Mouse (Mus musculus): ENCODE measurements around the gene Fmnl2. TPM values are rescaled to one million over a fixed set of nuclear protein-coding genes. Genes with fewer than 3 reads are reported as not detected.

Fmnl2 gene
- polyA plus RNA-seq, 1 experiment from 2014 or later, result 1.8 TPM

- Histone ChIP-seq H3K27ac (ENCODE audit: low read length) (no peak overlapping the region), H3K4me1 (ENCODE audit: control insufficient read depth, insufficient read depth, low read length) (no peaks in the 10 kb centered on the region; the same call in 1 of the 2 replicates), H3K4me2 (ENCODE audit: low read depth, low read length) (no peak overlapping the region), H3K9me3 (ENCODE audit: control insufficient read depth, low read length) (no peaks in the 10 kb centered on the region), H3K9ac (ENCODE audit: low read depth, low read length) (no peak overlapping the region), H3K36me3 (ENCODE audit: control insufficient read depth, insufficient read depth, low read length) (no peaks in the 10 kb centered on the region), H3K4me3 (ENCODE audit: low read length) (no peak overlapping the region), H3K27me3 (replicated peaks; ENCODE audit: control insufficient read depth, insufficient read depth, low read length) (no peaks in the 10 kb centered on the region)
- 100% methylated on average over 1 of the region's 1 CpGs for WGBS
- no peak for ATAC-seq
Observed at GRCm38 (mm10) chr2:53047749-53048387, 190.2 kb downstream of the Fmnl2 start.

GRCm38 (mm10) chr2:53050376-53050775 lies 192.7 kb downstream of the Fmnl2 start:
- no peak for ATAC-seq
- Histone ChIP-seq H3K9ac (ENCODE audit: low read depth, low read length) (no peak overlapping the region), H3K4me3 (ENCODE audit: low read length) (no peak overlapping the region), H3K36me3 (ENCODE audit: control insufficient read depth, insufficient read depth, low read length) (no peaks in the 10 kb centered on the region), H3K9me3 (ENCODE audit: control insufficient read depth, low read length) (no peaks in the 10 kb centered on the region), H3K4me1 (ENCODE audit: control insufficient read depth, insufficient read depth, low read length) (no peaks in the 10 kb centered on the region; the same call in none of the 2 replicates), H3K4me2 (ENCODE audit: low read depth, low read length) (no peak overlapping the region), H3K27ac (ENCODE audit: low read length) (no peak overlapping the region), H3K27me3 (replicated peaks; ENCODE audit: control insufficient read depth, insufficient read depth, low read length) (no peaks in the 10 kb centered on the region)
- 93% methylated on average over 6 of the region's 6 CpGs for WGBS

- H3K9ac ChIP-seq (ENCODE audit: low read depth, low read length), result no peak overlapping the region
- no peak for ATAC-seq
- no peak overlapping the region for H3K4me3 ChIP-seq (ENCODE audit: low read length)
- WGBS, result 78% methylated on average over 8 of the region's 8 CpGs
- no peak overlapping the region for H3K27ac ChIP-seq (ENCODE audit: low read length)
- no peaks in the 10 kb centered on the region; the same call in none of the 2 replicates for H3K4me1 ChIP-seq (ENCODE audit: control insufficient read depth, insufficient read depth, low read length)
- no peaks in the 10 kb centered on the region for H3K9me3 ChIP-seq (ENCODE audit: control insufficient read depth, low read length)
- no peaks in the 10 kb centered on the region for H3K36me3 ChIP-seq (ENCODE audit: control insufficient read depth, insufficient read depth, low read length)
- H3K4me2 ChIP-seq (ENCODE audit: low read depth, low read length), result no peak overlapping the region
- H3K27me3 ChIP-seq (replicated peaks; ENCODE audit: control insufficient read depth, insufficient read depth, low read length), result no peaks in the 10 kb centered on the region
Observed at GRCm38 (mm10) chr2:53051502-53051901, 193.8 kb downstream of the Fmnl2 start.

- no peak overlapping the region for H3K4me2 ChIP-seq (ENCODE audit: low read depth, low read length)
Observed at GRCm38 (mm10) chr2:53053714-53054113, 196.1 kb downstream of the Fmnl2 start.

GRCm38 (mm10) chr2:53056556-53056955 lies 198.9 kb downstream of the Fmnl2 start:
- H3K4me2 ChIP-seq (ENCODE audit: low read depth, low read length), result no peak overlapping the region
- 85% methylated on average over 6 of the region's 6 CpGs for WGBS
- H3K27ac ChIP-seq (ENCODE audit: low read length), result no peak overlapping the region
- H3K9ac ChIP-seq (ENCODE audit: low read depth, low read length), result no peak overlapping the region
- H3K9me3 ChIP-seq (ENCODE audit: control insufficient read depth, low read length), result no peaks in the 10 kb centered on the region
- no peak for ATAC-seq
- H3K4me3 ChIP-seq (ENCODE audit: low read length), result no peak overlapping the region
- no peaks in the 10 kb centered on the region; the same call in 1 of the 2 replicates for H3K4me1 ChIP-seq (ENCODE audit: control insufficient read depth, insufficient read depth, low read length)
- H3K27me3 ChIP-seq (replicated peaks; ENCODE audit: control insufficient read depth, insufficient read depth, low read length), result no peaks in the 10 kb centered on the region
- no peaks in the 10 kb centered on the region for H3K36me3 ChIP-seq (ENCODE audit: control insufficient read depth, insufficient read depth, low read length)

More at GRCm38 (mm10) chr2:53053714-53054113, 196.1 kb downstream of the Fmnl2 start:
- WGBS, result 59% methylated on average over 7 of the region's 7 CpGs
- peak; percentile 44; the same call in 1 of the 2 replicates for ATAC-seq
- no peak overlapping the region for H3K9ac ChIP-seq (ENCODE audit: low read depth, low read length)
- H3K9me3 ChIP-seq (ENCODE audit: control insufficient read depth, low read length), result no peaks in the 10 kb centered on the region
- H3K27me3 ChIP-seq (replicated peaks; ENCODE audit: control insufficient read depth, insufficient read depth, low read length), result no peaks in the 10 kb centered on the region
- H3K36me3 ChIP-seq (ENCODE audit: control insufficient read depth, insufficient read depth, low read length), result no peaks in the 10 kb centered on the region
- peak overlapping the region; percentile 52; the same call in 1 of the 2 replicates for H3K27ac ChIP-seq (ENCODE audit: low read length)
- no peak overlapping the region for H3K4me3 ChIP-seq (ENCODE audit: low read length)
- H3K4me1 ChIP-seq (ENCODE audit: control insufficient read depth, insufficient read depth, low read length), result no peaks in the 10 kb centered on the region; the same call in 1 of the 2 replicates

- no peak overlapping the region for H3K9ac ChIP-seq (ENCODE audit: low read depth, low read length)
- no peak overlapping the region for H3K4me2 ChIP-seq (ENCODE audit: low read depth, low read length)
- H3K4me3 ChIP-seq (ENCODE audit: low read length), result no peak overlapping the region
- 76% methylated on average over 2 of the region's 2 CpGs for WGBS
- ATAC-seq, result no peak
- no peak overlapping the region for H3K27ac ChIP-seq (ENCODE audit: low read length)
- no peaks in the 10 kb centered on the region; the same call in 1 of the 2 replicates for H3K4me1 ChIP-seq (ENCODE audit: control insufficient read depth, insufficient read depth, low read length)
- H3K27me3 ChIP-seq (replicated peaks; ENCODE audit: control insufficient read depth, insufficient read depth, low read length), result no peaks in the 10 kb centered on the region
- H3K9me3 ChIP-seq (ENCODE audit: control insufficient read depth, low read length), result no peaks in the 10 kb centered on the region
- H3K36me3 ChIP-seq (ENCODE audit: control insufficient read depth, insufficient read depth, low read length), result no peaks in the 10 kb centered on the region
Observed at GRCm38 (mm10) chr2:53057291-53057690, 199.6 kb downstream of the Fmnl2 start.

GRCm38 (mm10) chr2:53061363-53062000 lies 203.8 kb downstream of the Fmnl2 start:
- Histone ChIP-seq H3K27me3 (replicated peaks; ENCODE audit: control insufficient read depth, insufficient read depth, low read length) (no peaks in the 10 kb centered on the region), H3K36me3 (ENCODE audit: control insufficient read depth, insufficient read depth, low read length) (no peaks in the 10 kb centered on the region), H3K4me2 (ENCODE audit: low read depth, low read length) (no peak overlapping the region), H3K27ac (ENCODE audit: low read length) (no peak overlapping the region), H3K9me3 (ENCODE audit: control insufficient read depth, low read length) (no peaks in the 10 kb centered on the region), H3K4me1 (ENCODE audit: control insufficient read depth, insufficient read depth, low read length) (no peaks in the 10 kb centered on the region), H3K4me3 (ENCODE audit: low read length) (no peak overlapping the region), H3K9ac (ENCODE audit: low read depth, low read length) (no peak overlapping the region)
- no peak for ATAC-seq
- 83% methylated on average over 9 of the region's 9 CpGs for WGBS

- no peak overlapping the region for H3K4me3 ChIP-seq (ENCODE audit: low read length)
- H3K36me3 ChIP-seq (ENCODE audit: control insufficient read depth, insufficient read depth, low read length), result no peaks in the 10 kb centered on the region
- 88% methylated on average over 2 of the region's 2 CpGs for WGBS
- no peaks in the 10 kb centered on the region for H3K27me3 ChIP-seq (replicated peaks; ENCODE audit: control insufficient read depth, insufficient read depth, low read length)
- H3K9me3 ChIP-seq (ENCODE audit: control insufficient read depth, low read length), result no peaks in the 10 kb centered on the region
- H3K4me1 ChIP-seq (ENCODE audit: control insufficient read depth, insufficient read depth, low read length), result no peaks in the 10 kb centered on the region
- no peak overlapping the region for H3K9ac ChIP-seq (ENCODE audit: low read depth, low read length)
- no peak for ATAC-seq
- H3K27ac ChIP-seq (ENCODE audit: low read length), result no peak overlapping the region
- H3K4me2 ChIP-seq (ENCODE audit: low read depth, low read length), result no peak overlapping the region
Observed at GRCm38 (mm10) chr2:53066973-53067372, 209.3 kb downstream of the Fmnl2 start.

- ATAC-seq, result peak; percentile 56; the same call in 1 of the 2 replicates
- H3K36me3 ChIP-seq (ENCODE audit: control insufficient read depth, insufficient read depth, low read length), result no peaks in the 10 kb centered on the region
- no peaks in the 10 kb centered on the region for H3K4me1 ChIP-seq (ENCODE audit: control insufficient read depth, insufficient read depth, low read length)
- no peaks in the 10 kb centered on the region for H3K27me3 ChIP-seq (replicated peaks; ENCODE audit: control insufficient read depth, insufficient read depth, low read length)
- H3K4me2 ChIP-seq (ENCODE audit: low read depth, low read length), result no peak overlapping the region
- 13% methylated on average over 1 of the region's 1 CpGs for WGBS
- no peak overlapping the region for H3K27ac ChIP-seq (ENCODE audit: low read length)
- no peak overlapping the region for H3K4me3 ChIP-seq (ENCODE audit: low read length)
- no peak overlapping the region for H3K9ac ChIP-seq (ENCODE audit: low read depth, low read length)
- no peaks in the 10 kb centered on the region for H3K9me3 ChIP-seq (ENCODE audit: control insufficient read depth, low read length)
Observed at GRCm38 (mm10) chr2:53070607-53071006, 212.9 kb downstream of the Fmnl2 start.
